8 mouse cellular contexts compared by ENCODE assay signal in the genomic region with DNA sequence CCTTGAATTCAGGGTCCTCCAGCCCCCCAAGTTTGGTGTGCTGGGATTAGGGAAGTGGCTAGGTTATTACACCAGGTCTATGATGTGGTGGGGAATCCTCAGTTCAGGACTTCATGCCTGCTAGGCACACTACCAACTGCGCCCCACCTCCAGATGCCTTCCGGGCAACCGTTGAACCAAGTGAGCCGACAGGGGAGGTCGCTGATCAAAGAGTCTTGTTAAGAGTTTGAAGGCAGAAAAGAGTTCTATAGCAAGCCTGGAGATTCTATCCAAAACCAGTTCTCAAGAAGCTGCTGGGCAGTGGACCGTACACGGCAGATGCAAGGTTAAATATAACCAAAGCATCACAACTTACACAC. TPM values are rescaled to one million over a fixed set of nuclear protein-coding genes. Genes with fewer than 3 reads are reported as not detected.
A peak's percentile ranks its signal among the peaks of the same experiment; 100 is the strongest.
DNase-seq lines count a peak whose midpoint lies in the region; ATAC-seq and TF ChIP-seq lines count a peak whose summit lies in the region.

No protein-coding gene starts in this region.

- TF ChIP-seq EP300 in ES-Bruce4 (IDR thresholded peaks at IDR 0.05; ENCODE audit: insufficient read depth, low read depth, low read length), result no peak; the same call in 1 of the 2 replicates

- H3K27ac ChIP-seq in heart, embryonic 14.5 days (replicated peaks in 1 of 2; ENCODE audit: control insufficient read depth in 1 of 2, insufficient read depth in 1 of 2, low read depth in 2 of 2, low read length in 2 of 2), result no peak overlapping the region
- peak overlapping the region; percentile 94 for H3K27ac ChIP-seq in ES-Bruce4 (ENCODE audit: insufficient read depth, low read length)
- H3K27ac ChIP-seq in liver, embryonic 13.5 days, result no peak overlapping the region

- no peak for TF ChIP-seq POLR2A in ES-Bruce4 (IDR thresholded peaks at IDR 0.05; ENCODE audit: insufficient read depth, low read length)

- H3K9ac ChIP-seq in heart, embryonic 14.5 days (ENCODE audit: low read length), result peak overlapping the region; percentile 67; the same call in 1 of the 2 replicates
- H3K9ac ChIP-seq in ES-Bruce4 (ENCODE audit: low read depth, poor library complexity, severe bottlenecking), result no peak overlapping the region
- H3K9ac ChIP-seq in liver, embryonic 13.5 days, result no peak overlapping the region

- H3K9me3 ChIP-seq in heart, embryonic 14.5 days (ENCODE audit: control insufficient read depth, low read length), result no peaks in the 10 kb centered on the region
- no peaks in the 10 kb centered on the region for H3K9me3 ChIP-seq in ES-Bruce4 (replicated peaks; ENCODE audit: control insufficient read depth, insufficient read depth, low read length, poor library complexity, severe bottlenecking)
- no peaks in the 10 kb centered on the region for H3K9me3 ChIP-seq in liver, embryonic 13.5 days (replicated peaks)

- ATAC-seq in heart, embryonic 14.5 days (ENCODE audit: insufficient number of reproducible peaks, insufficient read depth, low FRiP score, low read depth), result no peak
- peak; percentile 64 for ATAC-seq in granulocyte monocyte progenitor cell, adult 5-6 weeks (replicated peaks; ENCODE audit: poor library complexity, severe bottlenecking)
- no peak for ATAC-seq in liver, embryonic 13.5 days (ENCODE audit: low read depth)

- peak overlapping the region; percentile 63 to 74; a peak in 3 of 4 replicates for H3K4me3 ChIP-seq in heart, embryonic 14.5 days (ENCODE audit: control insufficient read depth in 1 of 2, insufficient read depth in 1 of 2, low read depth in 1 of 2, low read length in 2 of 2)
- H3K4me3 ChIP-seq in ES-Bruce4 (ENCODE audit: low read depth, low read length), result peak overlapping the region; percentile 58
- peak overlapping the region; percentile 61 for H3K4me3 ChIP-seq in liver, embryonic 13.5 days (replicated peaks)

- H3K36me3 ChIP-seq in heart, embryonic 14.5 days (ENCODE audit: control insufficient read depth, insufficient read depth, low read length), result no peaks in the 10 kb centered on the region
- H3K36me3 ChIP-seq in ES-Bruce4 (ENCODE audit: control insufficient read depth, insufficient read depth, low read length, poor library complexity, severe bottlenecking), result no peaks in the 10 kb centered on the region
- no peaks in the 10 kb centered on the region for H3K36me3 ChIP-seq in liver, embryonic 13.5 days
- H3K36me3 ChIP-seq in splenic B cell, adult 2 months (ENCODE audit: control insufficient read depth, insufficient read depth, low read length, poor library complexity, severe bottlenecking), result no peaks in the 10 kb centered on the region

- no peak for DNase-seq in heart, adult 8-10 months (ENCODE audit: low spot score)
- no peak for DNase-seq in liver, embryonic 13.5 days
- DNase-seq in splenic B cell, adult 2 months (ENCODE audit: low read depth, low spot score), result peak; percentile 49
- no peak for DNase-seq in frontal cortex, postnatal 14 days (ENCODE audit: low spot score in 2 of 2)
- no peak for DNase-seq in adipocyte (ENCODE audit: low spot score)

- no peak for TF ChIP-seq CTCF in ES-Bruce4 (IDR thresholded peaks at IDR 0.05; ENCODE audit: low read depth, low read length)

- peaks cover 11% of the 10 kb centered on the region for H3K27me3 ChIP-seq in heart, embryonic 14.5 days (ENCODE audit: control insufficient read depth, insufficient read depth, low read length)
- H3K27me3 ChIP-seq in ES-Bruce4 (ENCODE audit: control insufficient read depth, insufficient read depth, low read length, poor library complexity, severe bottlenecking), result no peaks in the 10 kb centered on the region
- peaks cover 27% of the 10 kb centered on the region for H3K27me3 ChIP-seq in liver, embryonic 13.5 days
- no peaks in the 10 kb centered on the region for H3K27me3 ChIP-seq in splenic B cell, adult 2 months (ENCODE audit: control insufficient read depth, insufficient read depth, low read length, poor library complexity, severe bottlenecking)

- 6% methylated on average over 7 of the region's 7 CpGs for WGBS in heart, embryonic 14.5 days
- 19% methylated on average over 7 of the region's 7 CpGs for WGBS in liver, embryonic 13.5 days (ENCODE audit: insufficient replicate concordance)

- peak overlapping the region; percentile 99 for H3K4me2 ChIP-seq in heart, embryonic 14.5 days (ENCODE audit: low read length)
- H3K4me2 ChIP-seq in liver, embryonic 13.5 days, result peak overlapping the region; percentile 86

- H3K4me1 ChIP-seq in heart, embryonic 14.5 days (ENCODE audit: control insufficient read depth in 2 of 2, insufficient read depth in 2 of 2, low read length in 2 of 2), result peaks cover 0 to 10% of the 10 kb centered on the region in 2 experiments; a peak in 2 of 4 replicates
- no peaks in the 10 kb centered on the region for H3K4me1 ChIP-seq in ES-Bruce4 (ENCODE audit: control insufficient read depth, insufficient read depth, low read length)
- peaks cover 16% of the 10 kb centered on the region for H3K4me1 ChIP-seq in liver, embryonic 13.5 days (replicated peaks)

RNA-seq across cellular contexts. Expression of gene Gm2310, which starts 48.5 kb away (rescaled TPM):
- not detected in 2 replicates for polyA plus RNA-seq in heart, embryonic 14.5 days (2014; fragmentation: Nextera tagmentation; extraction: Ambion mirVana)
- total RNA-seq in heart, adult 8-10 months (2022), result not detected
- not detected in 2 replicates for polyA plus RNA-seq in ES-Bruce4 (2011; ENCODE audit: insufficient read depth, insufficient read length, low read depth, missing spikeins)
- not detected in 2 replicates for total RNA-seq in granulocyte monocyte progenitor cell, adult 5-6 weeks (2014; fragmentation: Nextera tagmentation)
- total RNA-seq in granulocyte monocyte progenitor cell, adult 5-6 weeks (2017), result not detected in 2 replicates
- not detected in 2 replicates for polyA plus RNA-seq in liver, embryonic 13.5 days (2015; fragmentation: Nextera tagmentation; extraction: Ambion mirVana)
